Mouse (Mus musculus) B cell, adult 67 days (primary cell): ENCODE results near the gene Frmpd3. TPM values are rescaled to one million over a fixed set of nuclear protein-coding genes. Genes with fewer than 3 reads are reported as not detected.

ENCODE experiments used
- total RNA-seq, 2 experiments: library from RNA; stranded (reverse); gene quantifications; 4 replicates each; pipeline ENCODE4 v1.2.4; 2023

Frmpd3 gene
- not detected for total RNA-seq

DNA sequence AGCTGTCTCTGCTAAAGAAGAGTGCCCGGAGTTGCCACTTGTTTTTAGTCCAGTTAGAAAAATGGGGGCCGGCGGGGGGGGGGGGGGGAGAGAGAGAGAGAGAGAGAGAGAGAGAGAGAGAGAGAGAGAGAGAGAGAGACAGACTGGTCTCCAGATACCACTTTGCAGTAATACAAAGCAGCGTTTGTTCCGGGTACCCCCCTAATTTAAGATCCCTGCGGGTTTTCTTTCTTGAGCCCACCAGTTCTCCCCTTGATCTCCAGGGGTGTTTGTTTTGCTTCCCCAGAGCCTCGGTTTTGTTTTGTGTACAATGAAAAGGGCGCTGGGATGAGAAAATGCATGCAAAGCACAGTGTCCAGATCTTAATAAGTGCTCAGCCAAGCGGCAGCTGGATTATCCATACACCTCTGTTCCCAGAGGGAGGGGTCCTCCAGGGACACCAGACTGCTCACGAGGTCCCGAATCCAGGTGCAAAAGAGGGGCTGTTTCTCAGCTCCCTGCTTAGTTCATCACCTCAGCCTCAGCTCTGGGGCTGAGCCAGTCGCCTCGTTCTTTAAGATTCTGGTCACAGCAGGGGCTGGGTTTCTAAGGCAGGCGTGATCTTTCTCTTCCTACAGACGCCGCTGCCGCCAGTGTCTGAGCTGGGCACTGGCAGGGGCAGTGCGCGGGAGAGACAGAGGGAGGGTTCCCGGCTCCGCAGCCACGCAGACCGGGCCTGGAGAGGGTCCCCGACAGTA is at the start of gene Frmpd3:
Frmpd3 (plus strand) TSS at position 608 of the 737 bp plus-strand sequence.

DNA sequence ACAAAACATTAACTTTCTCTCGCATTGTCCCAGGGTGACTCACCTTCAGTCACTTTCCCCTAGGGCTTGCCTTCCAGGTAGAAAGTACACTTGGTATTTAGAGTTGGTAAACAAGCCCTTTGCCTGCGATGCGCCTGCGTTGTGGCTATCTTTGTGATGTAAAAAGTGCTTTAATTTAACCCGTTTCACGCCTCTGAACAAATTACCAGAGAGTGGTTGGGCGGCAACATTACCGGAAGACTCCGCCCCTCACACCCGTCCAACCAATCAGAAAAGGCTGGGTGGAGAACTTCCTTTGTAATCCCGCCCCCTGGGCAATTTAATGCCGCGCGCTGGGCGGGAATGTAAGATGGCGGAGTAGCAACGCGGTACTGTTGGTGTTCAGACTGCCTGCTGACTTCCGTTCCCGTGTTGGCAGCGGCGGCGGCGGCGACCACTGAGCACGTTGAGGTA is 114.2 kb downstream of the Frmpd3 start, which contains the start of gene Prps1:
Prps1 (plus strand) TSS at position 335 of the 453 bp plus-strand sequence.

Other genes starting within 250 kb of the Frmpd3 start
- gene Prps1, start 114.3 kb downstream of the Frmpd3 start, total RNA-seq = 10 to 100 TPM; 33.6 to 34.2 TPM